Mouse (Mus musculus): ENCODE measurements around the gene Rab17.

DNA sequence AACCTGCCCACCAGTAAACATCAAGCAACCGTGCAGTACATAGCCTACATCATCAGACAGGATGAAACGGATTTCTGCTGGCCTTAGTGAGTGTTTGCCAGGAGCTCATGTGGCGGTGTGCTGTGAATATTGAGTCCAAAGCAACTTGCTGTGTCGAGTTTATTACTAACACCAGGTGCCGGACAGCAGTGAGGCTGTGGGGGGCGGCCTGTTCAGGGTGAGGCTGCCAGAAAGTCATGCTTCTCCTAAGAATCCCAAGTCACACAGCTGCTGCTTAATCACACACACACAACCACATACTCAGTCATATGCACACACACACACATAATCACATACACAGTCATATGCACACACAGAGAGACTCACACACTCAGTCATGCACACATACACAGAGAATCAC, 56.2 kb downstream of the Rab17 start:
- TF ChIP-seq POLR2AphosphoS5 (IDR thresholded peaks at IDR 0.05; ENCODE audit: insufficient replicate concordance, low read depth, low read length) = no peak
- TF ChIP-seq CTCF (IDR thresholded peaks at IDR 0.05; ENCODE audit: low read depth, low read length) = no peak
- TF ChIP-seq GATA1 (IDR thresholded peaks at IDR 0.05; ENCODE audit: borderline replicate concordance, low read length) = no peak
- no peak for TF ChIP-seq GATA2 (IDR thresholded peaks at IDR 0.05; ENCODE audit: borderline replicate concordance, low read depth, low read length)
